ENCODE assay signal across 22 mouse cellular contexts in genomic region chr4:136996933-136997332, GRCm38 (mm10). TPM values are rescaled to one million over a fixed set of nuclear protein-coding genes. Genes with fewer than 3 reads are reported as not detected.
"Had no signal": no experiment of that assay in that cellular context is flagged by ENCODE, and none has a peak within 500 bp of the region (broad histone marks: within the 10 kb centered on the region; RNA-seq: fewer than 3 reads in every experiment).

No protein-coding gene starts in this region.

- H3K4me1 ChIP-seq: limb, embryonic 12.5 days; limb, embryonic 15.5 days; midbrain, embryonic 12.5 days; stomach, embryonic 15.5 days had no signal

- H3K4me2 ChIP-seq: limb, embryonic 12.5 days; limb, embryonic 15.5 days; liver, embryonic 11.5 days; lung, embryonic 14.5 days; midbrain, embryonic 12.5 days; neural tube, embryonic 13.5 days; stomach, embryonic 15.5 days had no signal

- H3K27ac ChIP-seq: kidney, postnatal 0 days; layer of hippocampus, adult 2 months; limb, embryonic 12.5 days; limb, embryonic 15.5 days; liver, embryonic 14.5 days; midbrain, embryonic 12.5 days; neural tube, embryonic 13.5 days; stomach, embryonic 15.5 days had no signal

- ATAC-seq: intestine, postnatal 0 days; liver, postnatal 0 days; lung, postnatal 0 days had no signal

- H3K9me3 ChIP-seq: limb, embryonic 12.5 days; limb, embryonic 15.5 days; megakaryocyte, embryonic 14.5 days; midbrain, embryonic 12.5 days; neural tube, embryonic 13.5 days; stomach, embryonic 15.5 days had no signal

- H3K27me3 ChIP-seq: limb, embryonic 12.5 days; limb, embryonic 15.5 days; megakaryocyte, embryonic 14.5 days; midbrain, embryonic 12.5 days; neural tube, embryonic 13.5 days; stomach, embryonic 15.5 days had no signal

- DNase-seq: kidney, adult 2 months; kidney, postnatal 25 days; layer of hippocampus, adult 9-11 months; liver, postnatal 0 days; lung, embryonic 14.5 days; lung, postnatal 36 days; retina, postnatal 1 day; spleen, adult 18-20 months; thymus, postnatal 25 days had no signal

- H3K9ac ChIP-seq: limb, embryonic 12.5 days; limb, embryonic 15.5 days; liver, embryonic 14.5 days; liver, postnatal 0 days; lung, embryonic 14.5 days; midbrain, embryonic 12.5 days; neural tube, embryonic 13.5 days; stomach, embryonic 15.5 days had no signal

- H3K4me3 ChIP-seq: layer of hippocampus, adult 2 months; limb, embryonic 12.5 days; limb, embryonic 15.5 days; megakaryocyte, embryonic 14.5 days; midbrain, embryonic 12.5 days; myocyte; neural tube, embryonic 13.5 days; stomach, embryonic 15.5 days had no signal

RNA-seq across cellular contexts. Expression of gene Epha8, which starts 40.3 kb away (rescaled TPM):
- polyA plus RNA-seq: myocyte had no signal
